Mouse (Mus musculus) embryonic facial prominence, embryonic 14.5 days (tissue): ENCODE data around the gene 1700123O20Rik. TPM values are rescaled to one million over a fixed set of nuclear protein-coding genes. Genes with fewer than 3 reads are reported as not detected.

ENCODE experiments used
- ATAC-seq: fragments of 200-750 bp; cut with Nextera tagmentation; 2 replicates; pipeline ENCODE4 v1.8.0; 2017; ENCODE audit warnings: low read depth, moderate number of reproducible peaks, moderate TSS enrichment
- DNase-seq: peaks from one replicate; pipeline ENCODE4 v3.0.0-alpha.2; 2015; ENCODE audit warnings: low spot score
- H3K27ac ChIP-seq: fragments of 300-500 bp; sonication (generic); replicated peaks from 2 replicates; pipeline ENCODE4 v1.5.1; 2014; ENCODE audit warnings: low read depth, mild to moderate bottlenecking, low read length, moderate library complexity
- H3K27me3 ChIP-seq: fragments of 300-500 bp; sonication (generic); replicated peaks from 2 replicates; pipeline ENCODE4 v1.6.1; 2014; ENCODE audit warnings: low read length; ENCODE audit not compliant: control insufficient read depth, insufficient read depth
- H3K36me3 ChIP-seq: fragments of 300-500 bp; sonication (generic); 2 replicates; pipeline ENCODE4 v1.6.1; 2014; ENCODE audit warnings: low read length, mixed read lengths; ENCODE audit not compliant: control insufficient read depth, insufficient read depth
- H3K4me1 ChIP-seq: fragments of 300-500 bp; sonication (generic); 2 replicates; pipeline ENCODE4 v1.6.1; 2014; ENCODE audit warnings: antibody characterized with exemption, low read length; ENCODE audit not compliant: control insufficient read depth, insufficient read depth
- H3K4me2 ChIP-seq: fragments of 300-500 bp; sonication (generic); 2 replicates; pipeline ENCODE4 v1.6.1; 2014; ENCODE audit warnings: low read depth, mild to moderate bottlenecking, low read length, moderate library complexity, mixed read lengths
- H3K4me3 ChIP-seq: fragments of 300-500 bp; sonication (generic); 2 replicates; pipeline ENCODE4 v1.5.1; 2014; ENCODE audit warnings: low read depth, mild to moderate bottlenecking, low read length
- H3K9ac ChIP-seq: fragments of 300-500 bp; sonication (generic); 2 replicates; pipeline ENCODE4 v1.6.1; 2014; ENCODE audit warnings: low read depth, mild to moderate bottlenecking, low read length, moderate library complexity, mixed read lengths
- H3K9me3 ChIP-seq: fragments of 300-500 bp; sonication (generic); 2 replicates; pipeline ENCODE4 v1.6.1; 2016; ENCODE audit warnings: low read length; ENCODE audit not compliant: control insufficient read depth
- WGBS: fragments of 180-500 bp; shearing (Covaris S2); extraction: QIAGEN DNeasy Blood & Tissue Kit; methylation state at CpG from one replicate; pipeline ENCODE4 v1.1.7; 2014; 5-methylcytosine and 5-hydroxymethylcytosine counted together
- polyA plus RNA-seq: library from polyadenylated mRNA; unstranded; fragments of >200 nt; fragmentation: Nextera tagmentation; extraction: Ambion mirVana; gene quantifications from 2 replicates; pipeline ENCODE4 v1.2.1, GENCODE M21; 2014

Gene 1700123O20Rik
- polyA plus RNA-seq, 1 experiment from 2014 or later = 70.7 TPM

GRCm38 (mm10) chr14:54720654-54721350 is 34.8 kb downstream of the 1700123O20Rik start:
- no peaks in the 10 kb centered on the region for H3K4me1 ChIP-seq
- H3K4me2 ChIP-seq = no peak overlapping the region
- ATAC-seq (no peak), DNase-seq (no peak)
- H3K9me3 ChIP-seq = no peaks in the 10 kb centered on the region
- no peak overlapping the region for H3K9ac ChIP-seq
- no peak overlapping the region for H3K27ac ChIP-seq
- H3K36me3 ChIP-seq = no peaks in the 10 kb centered on the region
- H3K4me3 ChIP-seq = no peak overlapping the region
- no peaks in the 10 kb centered on the region for H3K27me3 ChIP-seq
- 83% methylated on average over 7 of the region's 7 CpGs for WGBS

DNA sequence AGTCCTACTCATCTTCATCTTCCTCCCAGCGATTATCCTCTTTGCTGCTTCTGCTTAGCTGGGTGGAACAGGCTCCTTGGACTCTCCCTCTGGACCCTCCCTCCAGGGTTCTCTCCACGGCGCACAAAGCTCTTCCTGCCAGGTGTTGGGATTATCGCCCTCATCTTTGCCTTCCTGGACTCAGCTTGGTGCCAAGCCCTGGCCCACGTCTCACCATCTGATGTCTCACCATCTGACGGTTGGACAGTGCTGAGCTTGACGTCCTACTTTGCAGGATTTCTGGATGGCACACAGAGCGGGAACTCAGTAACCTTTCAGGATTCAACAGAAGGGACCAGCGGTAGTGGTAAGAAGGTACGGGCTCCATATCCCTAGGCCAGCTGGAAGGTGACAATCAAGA is 35.7 kb downstream of the 1700123O20Rik start:
- WGBS = 77% methylated on average over 10 of the region's 10 CpGs
- no peaks in the 10 kb centered on the region for H3K36me3 ChIP-seq
- no peak for ATAC-seq
- H3K9me3 ChIP-seq = no peaks in the 10 kb centered on the region
- no peak overlapping the region for H3K27ac ChIP-seq
- H3K9ac ChIP-seq = no peak overlapping the region
- H3K27me3 ChIP-seq = no peaks in the 10 kb centered on the region
- DNase-seq = no peak
- H3K4me3 ChIP-seq = no peak overlapping the region
- H3K4me1 ChIP-seq = no peaks in the 10 kb centered on the region
- H3K4me2 ChIP-seq = no peak overlapping the region

DNA sequence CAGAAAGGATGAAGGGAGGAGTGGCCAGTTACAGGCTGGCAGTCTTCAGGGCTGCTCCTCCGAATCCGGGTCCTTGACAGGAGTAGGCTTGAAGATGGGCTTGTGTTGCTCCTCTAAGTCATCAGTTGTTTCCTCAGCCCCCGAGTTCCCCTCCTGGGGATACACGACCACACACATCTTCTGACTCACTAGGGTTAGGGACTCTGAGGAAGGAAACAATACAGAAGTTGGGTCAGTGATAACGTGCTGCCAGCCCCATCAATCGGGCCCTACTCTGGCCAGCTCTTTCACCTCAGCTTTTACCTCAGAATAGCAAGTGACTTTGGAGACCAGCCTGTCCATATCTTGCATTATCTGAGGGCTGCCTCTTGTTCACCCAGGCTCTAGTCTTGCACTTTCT is 38.0 kb downstream of the 1700123O20Rik start:
- H3K4me2 ChIP-seq = no peak overlapping the region
- H3K36me3 ChIP-seq = no peaks in the 10 kb centered on the region
- no peaks in the 10 kb centered on the region for H3K27me3 ChIP-seq
- ATAC-seq = no peak
- 74% methylated on average over 5 of the region's 6 CpGs for WGBS
- no peaks in the 10 kb centered on the region for H3K4me1 ChIP-seq
- H3K9ac ChIP-seq = no peak overlapping the region
- H3K27ac ChIP-seq = no peak overlapping the region
- H3K9me3 ChIP-seq = no peaks in the 10 kb centered on the region
- no peak for DNase-seq
- H3K4me3 ChIP-seq = no peak overlapping the region

- H3K27ac ChIP-seq = no peak overlapping the region
- no peak for DNase-seq
- 73% methylated on average over 5 of the region's 5 CpGs for WGBS
- no peaks in the 10 kb centered on the region for H3K4me1 ChIP-seq
- ATAC-seq = no peak
- H3K4me2 ChIP-seq = no peak overlapping the region
- no peaks in the 10 kb centered on the region for H3K27me3 ChIP-seq
- no peak overlapping the region for H3K9ac ChIP-seq
- no peaks in the 10 kb centered on the region for H3K9me3 ChIP-seq
- no peaks in the 10 kb centered on the region for H3K36me3 ChIP-seq
- H3K4me3 ChIP-seq = no peak overlapping the region
Measured at GRCm38 (mm10) chr14:54727565-54727964, 41.5 kb downstream of the 1700123O20Rik start.

DNA sequence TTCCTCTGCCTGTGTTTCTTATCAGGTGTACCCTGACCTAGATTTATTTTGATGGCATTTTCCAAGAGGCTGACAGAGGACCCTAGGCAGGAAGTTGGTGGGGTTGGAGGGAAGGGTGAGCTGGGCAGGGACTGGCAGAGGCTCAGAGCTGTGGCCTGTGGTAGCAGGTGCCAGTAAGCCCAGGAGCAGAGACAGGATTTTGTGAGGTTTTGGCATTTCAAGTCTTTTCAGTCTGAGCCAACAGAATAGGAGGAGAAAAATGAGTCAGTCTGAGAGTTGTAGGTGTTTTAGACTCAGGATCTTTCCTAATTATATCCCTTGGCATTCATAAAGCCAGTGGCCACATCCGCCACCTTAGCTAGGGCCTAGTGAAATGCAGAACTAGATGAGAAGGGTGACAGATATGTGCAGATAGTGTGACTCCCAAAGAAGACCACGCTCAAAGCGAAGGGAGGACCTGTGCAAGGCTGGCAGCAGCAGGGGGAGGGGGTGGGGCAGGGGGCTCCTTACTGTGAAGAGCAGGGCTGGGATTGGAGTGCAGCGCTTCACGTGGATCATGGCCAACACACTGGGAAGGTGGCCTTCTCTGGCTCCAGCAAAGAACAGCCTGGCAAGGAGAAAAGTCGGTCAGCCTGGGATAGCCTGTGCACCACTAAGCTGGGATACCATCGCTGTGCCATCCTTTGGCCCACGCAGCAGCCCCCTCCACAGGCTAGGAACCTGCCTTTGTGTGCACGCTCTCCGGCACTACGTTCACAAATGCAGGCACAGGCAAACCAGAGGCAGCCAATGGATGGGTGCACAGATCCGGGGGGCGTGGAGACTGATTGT is 43.0 kb downstream of the 1700123O20Rik start:
- no peaks in the 10 kb centered on the region for H3K36me3 ChIP-seq
- 67% methylated on average over 10 of the region's 13 CpGs for WGBS

DNA sequence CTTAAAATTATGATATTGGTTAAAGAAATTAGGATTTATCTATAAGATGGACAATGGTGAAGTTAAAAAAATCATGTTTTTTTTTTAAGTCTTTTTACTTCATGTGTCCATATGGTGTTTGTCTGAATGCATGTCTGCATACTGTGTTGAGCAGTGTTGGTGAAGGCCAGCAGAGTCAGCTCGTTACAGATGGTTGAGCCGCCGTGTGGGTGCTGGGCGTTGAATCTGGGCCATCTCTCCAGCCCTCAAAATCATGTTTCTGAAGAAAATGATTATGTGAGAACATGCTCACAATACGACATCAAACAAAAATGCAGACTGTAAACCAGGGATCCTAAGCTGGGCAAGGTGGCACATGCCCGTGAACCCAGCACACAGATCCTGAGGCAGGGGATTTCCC is 44.3 kb downstream of the 1700123O20Rik start:
- Histone ChIP-seq H3K9me3 (no peaks in the 10 kb centered on the region), H3K36me3 (no peaks in the 10 kb centered on the region), H3K9ac (no peak overlapping the region), H3K27me3 (no peaks in the 10 kb centered on the region), H3K4me1 (no peaks in the 10 kb centered on the region), H3K27ac (no peak overlapping the region), H3K4me3 (no peak overlapping the region), H3K4me2 (no peak overlapping the region)
- no peak for DNase-seq
- no peak for ATAC-seq
- 69% methylated on average over 6 of the region's 6 CpGs for WGBS

More for the DNA sequence above, 43.0 kb downstream of the 1700123O20Rik start:
- DNase-seq = no peak
- Histone ChIP-seq H3K9ac (no peak overlapping the region), H3K27ac (no peak overlapping the region), H3K9me3 (no peaks in the 10 kb centered on the region), H3K27me3 (no peaks in the 10 kb centered on the region), H3K4me1 (no peaks in the 10 kb centered on the region), H3K4me2 (no peak overlapping the region), H3K4me3 (no peak overlapping the region)
- ATAC-seq = no peak

- Histone ChIP-seq H3K4me2 (no peak overlapping the region), H3K4me3 (no peak overlapping the region), H3K27me3 (no peaks in the 10 kb centered on the region), H3K4me1 (peaks cover 5% of the 10 kb centered on the region; the same call in 1 of the 2 replicates), H3K27ac (no peak overlapping the region), H3K9me3 (no peaks in the 10 kb centered on the region), H3K36me3 (no peaks in the 10 kb centered on the region), H3K9ac (no peak overlapping the region)
- DNase-seq = no peak
- WGBS = 85% methylated on average over 8 of the region's 8 CpGs
- no peak for ATAC-seq
Measured at GRCm38 (mm10) chr14:54732206-54732605, 46.2 kb downstream of the 1700123O20Rik start.

DNA sequence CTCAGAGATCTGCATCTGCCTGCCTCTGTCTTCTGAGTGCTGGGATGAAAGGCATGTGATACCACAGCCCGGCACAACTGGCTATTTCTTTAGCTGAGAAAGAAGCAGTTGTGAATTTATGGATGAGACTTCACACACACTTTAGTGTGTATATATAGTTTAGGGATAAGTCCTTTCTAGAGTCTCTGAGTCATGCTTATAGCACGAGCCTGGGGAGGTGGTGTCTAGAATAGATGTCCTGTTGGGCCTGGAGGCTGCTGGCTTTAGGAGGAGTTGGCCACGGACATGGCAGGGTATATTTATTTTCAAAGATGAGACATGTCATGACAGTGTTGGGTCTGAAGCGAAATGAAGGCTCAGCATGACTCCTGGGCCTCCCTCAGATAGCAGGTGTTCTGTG is 48.0 kb downstream of the 1700123O20Rik start:
- Histone ChIP-seq H3K9ac (no peak overlapping the region), H3K4me1 (peaks cover 8% of the 10 kb centered on the region; the same call in 1 of the 2 replicates), H3K36me3 (no peaks in the 10 kb centered on the region), H3K27ac (no peak overlapping the region), H3K27me3 (no peaks in the 10 kb centered on the region), H3K4me3 (no peak overlapping the region), H3K9me3 (no peaks in the 10 kb centered on the region), H3K4me2 (no peak overlapping the region)
- no peak for ATAC-seq
- 81% methylated on average over 4 of the region's 4 CpGs for WGBS
- no peak for DNase-seq
